ENCODE assay signal across 33 mouse cellular contexts in the genomic region with DNA sequence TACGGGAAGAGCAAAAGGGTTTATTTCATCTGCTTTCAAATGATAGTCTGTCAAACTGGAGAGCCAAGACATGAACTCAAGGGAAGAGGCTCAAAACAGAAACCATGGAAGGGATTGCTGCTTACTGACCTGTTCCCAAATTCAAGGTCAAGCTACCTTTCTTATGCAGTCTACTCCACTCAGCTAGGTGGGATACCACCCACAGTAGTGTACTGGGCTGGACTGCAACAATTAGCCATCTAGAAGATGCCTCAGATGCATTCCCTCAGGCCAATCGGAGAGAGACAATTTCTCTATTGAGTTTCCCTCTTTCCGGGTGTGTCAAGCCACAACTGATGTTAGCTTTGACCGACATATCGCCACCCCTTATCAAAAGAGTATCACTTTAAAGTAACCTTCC. TPM values are rescaled to one million over a fixed set of nuclear protein-coding genes. Genes with fewer than 3 reads are reported as not detected.
"Had no signal": no experiment of that assay in that cellular context is flagged by ENCODE, and none has a peak within 500 bp of the region (broad histone marks: within the 10 kb centered on the region; RNA-seq: fewer than 3 reads in every experiment).

No protein-coding gene starts in this region.

- H3K9ac ChIP-seq: heart, embryonic 12.5 days; hindbrain, embryonic 13.5 days; hindbrain, embryonic 15.5 days; kidney, embryonic 15.5 days; limb, embryonic 12.5 days; liver, embryonic 13.5 days; liver, embryonic 15.5 days had no signal

- H3K9me3 ChIP-seq: heart, embryonic 10.5 days; heart, embryonic 12.5 days; hindbrain, embryonic 13.5 days; hindbrain, embryonic 15.5 days; kidney, embryonic 15.5 days; limb, embryonic 10.5 days; limb, embryonic 12.5 days; liver, embryonic 13.5 days; liver, embryonic 15.5 days had no signal

- H3K27me3 ChIP-seq: hindbrain, embryonic 13.5 days; hindbrain, embryonic 15.5 days; kidney, embryonic 15.5 days had no signal

- DNase-seq: gastrocnemius, postnatal 14 days; gastrocnemius, postnatal 36 days; heart, adult 18-20 months; heart, postnatal 10 days; heart, postnatal 36 days; kidney, adult 11 months; kidney, adult 2 months; kidney, adult 9 months; kidney, postnatal 14 days; kidney, postnatal 36 days; layer of hippocampus, adult 9-11 months; liver; liver, embryonic 13.5 days had no signal

- H3K27ac ChIP-seq: heart, embryonic 10.5 days; hindbrain, embryonic 13.5 days; hindbrain, embryonic 15.5 days; hindbrain, postnatal 0 days; kidney, embryonic 15.5 days; kidney, postnatal 0 days; left cerebral cortex, adult 2 months; limb, embryonic 10.5 days; limb, embryonic 12.5 days; liver, embryonic 13.5 days; liver, embryonic 15.5 days had no signal

- H3K4me1 ChIP-seq: hindbrain, embryonic 13.5 days; hindbrain, embryonic 15.5 days had no signal

- H3K4me3 ChIP-seq: heart, embryonic 10.5 days; heart, embryonic 12.5 days; hindbrain, embryonic 13.5 days; hindbrain, embryonic 15.5 days; kidney, embryonic 15.5 days; left cerebral cortex, adult 2 months; limb, embryonic 10.5 days; limb, embryonic 12.5 days; liver, embryonic 13.5 days; liver, embryonic 15.5 days had no signal

- H3K36me3 ChIP-seq: heart, embryonic 10.5 days; heart, embryonic 12.5 days; hindbrain, embryonic 13.5 days; hindbrain, embryonic 15.5 days; kidney, embryonic 15.5 days; limb, embryonic 10.5 days; limb, embryonic 12.5 days; liver, embryonic 13.5 days; liver, embryonic 15.5 days had no signal

RNA-seq across cellular contexts. Expression of a gene that starts 47.2 kb away (rescaled TPM):
- total RNA-seq: gastrocnemius, postnatal 14 days; gastrocnemius, postnatal 36 days; heart, adult 18-20 months; heart, adult 8-10 months; heart, postnatal 10 days; heart, postnatal 36 days; hematopoietic stem cell, adult 5-6 weeks; hindbrain, postnatal 0 days; layer of hippocampus, adult 18-20 months; layer of hippocampus, adult 8-10 months; layer of hippocampus, postnatal 25 days; left cerebral cortex, adult 2 months; left cerebral cortex, postnatal 14 days; left cerebral cortex, postnatal 36 days had no signal
- polyA plus RNA-seq: gonadal fat pad, adult 2 months; large intestine, adult 2 months had no signal
